Mouse (Mus musculus) midbrain, embryonic 10.5 days (tissue): ENCODE measurements around the gene Drd4. TPM values are rescaled to one million over a fixed set of nuclear protein-coding genes. Genes with fewer than 3 reads are reported as not detected.
A peak's percentile ranks its signal among the peaks of the same experiment; 100 is the strongest.

Source experiments
- DNase-seq: peaks from one replicate; pipeline ENCODE4 v3.0.0-alpha.2; 2017; ENCODE audit warnings: low spot score
- H3K27ac ChIP-seq: fragments of 300-500 bp; sonication (generic); replicated peaks from 2 replicates; pipeline ENCODE4 v1.5.1; 2016; ENCODE audit warnings: mild to moderate bottlenecking
- H3K27me3 ChIP-seq: fragments of 300-500 bp; sonication (generic); 2 replicates; pipeline ENCODE4 v1.6.1; 2016; ENCODE audit warnings: low read depth, mild to moderate bottlenecking; ENCODE audit not compliant: poor library complexity, severe bottlenecking
- H3K36me3 ChIP-seq: fragments of 300-500 bp; sonication (generic); 2 replicates; pipeline ENCODE4 v1.6.1; 2016; ENCODE audit warnings: mild to moderate bottlenecking, moderate library complexity
- H3K4me1 ChIP-seq: fragments of 300-500 bp; sonication (generic); 2 replicates; pipeline ENCODE4 v1.6.1; 2016
- H3K4me3 ChIP-seq: fragments of 300-500 bp; sonication (generic); 2 replicates; pipeline ENCODE4 v1.5.1; 2016; ENCODE audit warnings: mild to moderate bottlenecking, moderate library complexity
- H3K9me3 ChIP-seq: fragments of 300-500 bp; sonication (generic); replicated peaks from 2 replicates; pipeline ENCODE4 v1.6.1; 2016; ENCODE audit warnings: mild to moderate bottlenecking
- WGBS: fragments of 180-500 bp; shearing (Covaris S2); methylation state at CpG from one replicate; pipeline ENCODE4 v1.1.7; 2016; 5-methylcytosine and 5-hydroxymethylcytosine counted together
- polyA plus RNA-seq: library from polyadenylated mRNA; unstranded; fragments of >200 nt; fragmentation: Nextera tagmentation; extraction: Ambion mirVana; gene quantifications from 2 replicates; pipeline ENCODE4 v1.2.1, GENCODE M21; 2016

The Drd4 gene
- polyA plus RNA-seq, 1 experiment from 2014 or later = 0.32 TPM

DNA sequence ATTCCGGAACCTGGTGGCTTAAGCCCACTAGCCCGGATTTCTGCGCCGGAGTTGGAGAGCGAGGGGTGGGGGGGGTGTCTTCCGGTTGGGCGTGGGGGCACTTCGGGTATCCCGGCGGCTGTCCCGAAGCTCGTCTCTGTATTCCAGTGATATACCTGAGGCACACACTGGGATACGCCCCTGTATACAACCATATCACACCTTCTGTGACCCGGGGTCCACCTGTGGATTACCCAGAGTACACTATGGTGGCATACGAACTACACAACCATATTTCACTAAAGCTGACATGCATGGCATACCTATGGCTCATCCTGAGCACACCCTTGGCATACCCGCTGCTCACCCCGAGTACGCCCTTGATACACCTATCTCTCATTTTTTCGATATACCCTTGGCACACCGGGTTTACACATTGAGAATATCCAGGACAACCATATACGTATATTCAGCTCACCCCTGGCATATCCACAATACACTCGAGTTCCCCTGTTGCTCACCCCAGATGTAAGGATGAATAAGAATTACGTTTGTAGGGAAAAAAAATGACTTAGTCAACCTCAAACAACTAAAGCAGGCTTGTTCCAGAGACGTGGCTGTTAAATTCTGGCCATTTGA is 36.7 kb downstream of the Drd4 start:
- WGBS = 19% methylated on average over 24 of the region's 24 CpGs
- no peak for DNase-seq
- no peaks in the 10 kb centered on the region for H3K27me3 ChIP-seq

GRCm38 (mm10) chr7:141330706-141331105 is 38.9 kb downstream of the Drd4 start:
- DNase-seq = no peak
- Histone ChIP-seq H3K4me1 (peaks cover 30% of the 10 kb centered on the region), H3K36me3 (peaks cover 40% of the 10 kb centered on the region), H3K4me3 (no peak overlapping the region), H3K27me3 (no peaks in the 10 kb centered on the region), H3K27ac (no peak overlapping the region), H3K9me3 (no peaks in the 10 kb centered on the region)

More for the DNA sequence above, 36.7 kb downstream of the Drd4 start:
- H3K27ac ChIP-seq = peak overlapping the region; percentile 99
- H3K4me1 ChIP-seq = peaks cover 46% of the 10 kb centered on the region
- peak overlapping the region; percentile 77 for H3K4me3 ChIP-seq
- H3K36me3 ChIP-seq = peaks cover 33% of the 10 kb centered on the region
- H3K9me3 ChIP-seq = no peaks in the 10 kb centered on the region

GRCm38 (mm10) chr7:141331990-141332389 is 40.2 kb downstream of the Drd4 start:
- peaks cover 17% of the 10 kb centered on the region for H3K4me1 ChIP-seq
- no peak overlapping the region for H3K4me3 ChIP-seq
- no peaks in the 10 kb centered on the region for H3K9me3 ChIP-seq
- H3K27ac ChIP-seq = no peak overlapping the region
- H3K36me3 ChIP-seq = peaks cover 46% of the 10 kb centered on the region
- DNase-seq = no peak
- WGBS = 89% methylated on average over 6 of the region's 6 CpGs
- H3K27me3 ChIP-seq = no peaks in the 10 kb centered on the region

DNA sequence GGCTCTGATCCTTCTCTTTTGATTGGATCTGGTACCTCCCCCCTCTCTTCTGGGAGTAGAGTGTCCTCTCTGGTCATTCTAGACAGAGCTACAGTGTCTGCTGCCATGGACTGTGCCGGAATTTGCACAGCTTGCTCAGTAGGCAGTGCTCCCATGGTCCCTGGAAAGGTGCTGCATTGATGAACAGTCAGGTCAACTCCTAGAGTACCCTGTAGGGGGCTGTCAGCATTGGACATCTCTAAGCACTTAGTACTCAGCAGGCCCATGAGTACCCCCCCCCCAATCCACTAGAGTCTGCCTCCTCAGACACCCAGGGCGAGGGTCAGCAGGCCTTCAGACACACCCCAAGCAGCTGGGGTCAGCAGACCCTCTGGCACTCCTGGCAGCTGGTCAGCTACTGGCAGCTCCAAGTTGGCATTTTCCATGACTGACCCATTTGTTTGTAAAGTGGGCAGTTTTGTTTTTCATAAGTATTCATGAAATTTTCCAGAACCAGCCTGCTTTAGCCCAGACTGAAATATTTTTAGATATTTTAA is 43.3 kb downstream of the Drd4 start:
- no peak for DNase-seq
- no peak overlapping the region for H3K4me3 ChIP-seq
- peaks cover 27% of the 10 kb centered on the region for H3K27me3 ChIP-seq
- H3K9me3 ChIP-seq = no peaks in the 10 kb centered on the region
- no peak overlapping the region for H3K27ac ChIP-seq
- WGBS = 86% methylated on average over 2 of the region's 2 CpGs
- peaks cover 22% of the 10 kb centered on the region for H3K4me1 ChIP-seq
- peaks cover 46% of the 10 kb centered on the region for H3K36me3 ChIP-seq

DNA sequence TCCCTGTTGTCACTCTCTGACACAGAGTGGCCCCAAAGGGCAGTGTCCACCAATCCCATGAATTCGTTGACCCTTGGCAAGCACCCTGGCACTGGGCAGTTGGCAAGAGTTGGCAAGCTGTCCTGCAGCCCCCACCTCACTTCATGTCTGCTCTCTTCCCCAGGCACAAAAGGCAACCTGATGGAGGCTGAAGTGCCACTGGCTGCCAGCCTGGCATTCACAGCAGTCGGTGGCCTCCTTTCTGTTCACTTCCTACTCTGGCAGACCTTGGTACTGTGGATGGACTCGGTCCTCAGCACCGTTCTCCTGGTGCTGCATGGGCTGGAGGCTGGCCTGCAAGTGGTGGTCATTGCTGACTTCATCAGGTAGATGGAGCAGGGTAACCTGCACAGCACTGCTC is 43.9 kb downstream of the Drd4 start:
- DNase-seq = no peak
- 91% methylated on average over 4 of the region's 4 CpGs for WGBS

GRCm38 (mm10) chr7:141336296-141336695 is 44.5 kb downstream of the Drd4 start:
- 81% methylated on average over 3 of the region's 3 CpGs for WGBS
- Histone ChIP-seq H3K4me3 (no peak overlapping the region), H3K27ac (no peak overlapping the region), H3K9me3 (no peaks in the 10 kb centered on the region), H3K27me3 (peaks cover 33% of the 10 kb centered on the region), H3K4me1 (peaks cover 22% of the 10 kb centered on the region), H3K36me3 (peaks cover 46% of the 10 kb centered on the region)
- no peak for DNase-seq

More for the DNA sequence above, 43.9 kb downstream of the Drd4 start:
- H3K36me3 ChIP-seq = peaks cover 46% of the 10 kb centered on the region
- H3K9me3 ChIP-seq = no peaks in the 10 kb centered on the region
- H3K27ac ChIP-seq = no peak overlapping the region
- peaks cover 22% of the 10 kb centered on the region for H3K4me1 ChIP-seq
- H3K4me3 ChIP-seq = no peak overlapping the region
- peaks cover 33% of the 10 kb centered on the region for H3K27me3 ChIP-seq

DNA sequence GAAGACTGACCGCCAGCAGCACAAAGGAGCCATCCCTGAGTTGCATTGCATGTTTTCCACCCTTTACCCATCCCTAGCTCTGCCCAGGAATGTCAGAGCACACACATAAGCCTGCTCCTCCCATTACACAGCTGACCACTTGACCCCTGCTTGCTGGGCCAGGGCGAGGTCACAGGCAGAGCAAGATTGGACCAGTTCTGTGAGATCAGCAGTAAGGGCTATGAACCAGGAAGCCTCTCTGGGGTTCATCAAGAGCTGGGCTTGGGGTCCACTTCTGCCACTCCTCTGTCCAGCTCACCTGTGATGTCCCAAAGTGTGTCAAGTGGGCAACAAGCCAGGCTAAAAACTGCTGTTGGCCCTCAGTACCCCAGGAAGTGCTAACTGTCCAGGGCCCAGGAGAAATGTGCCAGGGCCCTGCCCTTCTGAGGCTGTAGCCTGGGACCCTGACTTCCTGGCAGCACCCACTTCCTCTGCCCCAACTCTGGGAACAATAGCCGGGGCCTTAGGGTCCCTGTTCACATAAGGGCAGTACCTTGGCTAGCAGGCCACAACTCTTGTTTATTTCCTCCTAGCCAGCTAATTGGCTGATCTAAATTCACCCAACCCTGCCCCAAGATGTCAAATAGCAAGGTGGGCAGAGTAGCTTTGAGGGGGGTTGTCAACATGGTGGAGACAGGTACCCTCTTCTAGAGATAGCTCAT is 46.1 kb downstream of the Drd4 start:
- Histone ChIP-seq H3K4me3 (no peak overlapping the region), H3K9me3 (no peaks in the 10 kb centered on the region), H3K36me3 (peaks cover 32% of the 10 kb centered on the region), H3K4me1 (peaks cover 22% of the 10 kb centered on the region), H3K27ac (no peak overlapping the region), H3K27me3 (peaks cover 33% of the 10 kb centered on the region)
- DNase-seq = no peak
- WGBS = 79% methylated on average over 3 of the region's 3 CpGs

GRCm38 (mm10) chr7:141338576-141339131 is 46.8 kb downstream of the Drd4 start, which contains the start of gene Eps8l2:
Gene Eps8l2 (plus strand): TSS chr7:141338880.
- Histone ChIP-seq H3K27ac (no peak within 1 kb of the TSS; the same call in 1 of the 2 replicates), H3K4me1 (peaks cover 22% of the 10 kb centered on the region), H3K9me3 (no peaks in the 10 kb centered on the region), H3K4me3 (peak within 1 kb of the TSS; percentile 37), H3K36me3 (peaks cover 25% of the 10 kb centered on the region), H3K27me3 (peaks cover 33% of the 10 kb centered on the region)
- 4% methylated on average over 23 of the region's 23 CpGs for WGBS
- DNase-seq = peak; percentile 32

GRCm38 (mm10) chr7:141339215-141339920 is 47.6 kb downstream of the Drd4 start:
- Histone ChIP-seq H3K9me3 (no peaks in the 10 kb centered on the region), H3K27me3 (peaks cover 33% of the 10 kb centered on the region), H3K27ac (no peak overlapping the region; the same call in 1 of the 2 replicates), H3K4me1 (peaks cover 22% of the 10 kb centered on the region), H3K4me3 (peak overlapping the region; percentile 37), H3K36me3 (peaks cover 19% of the 10 kb centered on the region)
- 49% methylated on average over 20 of the region's 20 CpGs for WGBS
- no peak for DNase-seq

- Histone ChIP-seq H3K27me3 (peaks cover 33% of the 10 kb centered on the region), H3K4me3 (no peak overlapping the region), H3K9me3 (no peaks in the 10 kb centered on the region), H3K27ac (no peak overlapping the region), H3K36me3 (peaks cover 12% of the 10 kb centered on the region), H3K4me1 (peaks cover 22% of the 10 kb centered on the region)
- 86% methylated on average over 7 of the region's 7 CpGs for WGBS
- DNase-seq = no peak
Observed at GRCm38 (mm10) chr7:141340023-141340422, 48.2 kb downstream of the Drd4 start.

DNA sequence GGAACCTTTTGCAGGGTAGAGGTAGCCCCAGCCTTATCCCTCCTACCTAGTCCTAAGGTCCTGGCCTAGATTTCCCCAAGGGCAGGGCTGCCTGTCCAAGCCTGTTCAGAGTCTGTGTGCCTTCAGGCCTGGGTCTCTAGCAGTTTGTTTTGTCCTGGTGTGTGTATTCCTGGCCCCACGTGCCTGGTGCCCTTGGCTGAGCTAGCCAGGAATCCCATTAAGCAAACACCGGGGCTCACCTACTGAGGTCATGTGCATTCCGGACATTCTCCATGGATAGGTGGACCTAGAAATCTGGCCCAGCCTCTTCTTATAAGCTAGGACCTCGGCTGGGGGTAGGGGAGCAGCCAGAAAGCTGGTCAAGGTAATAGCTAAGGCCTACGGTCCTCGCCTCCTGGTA is 48.7 kb downstream of the Drd4 start:
- peaks cover 33% of the 10 kb centered on the region for H3K27me3 ChIP-seq
- H3K36me3 ChIP-seq = peaks cover 8% of the 10 kb centered on the region
- no peak overlapping the region for H3K27ac ChIP-seq
- peaks cover 22% of the 10 kb centered on the region for H3K4me1 ChIP-seq
- no peak for DNase-seq
- no peaks in the 10 kb centered on the region for H3K9me3 ChIP-seq
- WGBS = 81% methylated on average over 6 of the region's 6 CpGs
- H3K4me3 ChIP-seq = no peak overlapping the region

DNA sequence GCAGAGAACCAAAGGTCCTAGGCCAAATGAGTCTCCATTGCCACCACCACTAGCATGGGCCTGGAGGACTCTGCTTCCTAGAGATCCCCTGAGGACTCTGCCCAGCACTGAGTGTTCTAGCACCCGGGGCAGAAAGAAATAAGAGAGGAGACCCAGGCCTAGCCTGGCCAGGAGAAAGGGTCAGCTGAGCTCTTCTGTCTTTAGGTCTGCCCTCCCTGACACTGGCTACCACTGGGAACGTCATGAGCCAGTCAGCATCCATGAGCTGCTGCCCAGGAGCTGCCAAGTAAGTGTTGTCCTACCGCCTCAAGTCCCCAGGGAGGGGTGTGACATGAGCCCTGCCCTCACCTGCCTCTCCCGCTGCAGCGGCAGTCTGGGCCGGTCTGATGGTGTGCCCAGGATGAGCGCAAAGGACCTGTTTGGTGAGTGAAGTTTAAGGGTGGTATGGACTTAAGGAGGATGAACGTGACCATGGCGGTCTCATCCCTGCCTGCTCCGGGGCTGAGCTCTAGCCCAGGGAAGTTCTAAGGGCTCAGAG is 50.0 kb downstream of the Drd4 start:
- Histone ChIP-seq H3K27me3 (peaks cover 33% of the 10 kb centered on the region), H3K36me3 (no peaks in the 10 kb centered on the region), H3K4me3 (no peak overlapping the region), H3K4me1 (peaks cover 22% of the 10 kb centered on the region), H3K27ac (no peak overlapping the region), H3K9me3 (no peaks in the 10 kb centered on the region)
- WGBS = 78% methylated on average over 10 of the region's 10 CpGs
- DNase-seq = no peak
